Mouse (Mus musculus): ENCODE results near the gene Wnt6. TPM values are rescaled to one million over a fixed set of nuclear protein-coding genes. Genes with fewer than 3 reads are reported as not detected.
"Not testable (repeated sequence)": the region's sequence is repeated elsewhere in the genome, so short reads cannot be mapped to it uniquely, and the experiment has no call there.

Wnt6 gene
- total RNA-seq, 2 experiments from 2014 or later, result 1.1 to 1.8 TPM

GRCm38 (mm10) chr1:74805843-74806242, 34.2 kb downstream of the Wnt6 start:
- DNase-seq (ENCODE audit: low spot score in 2 of 2), result no peak

GRCm38 (mm10) chr1:74806360-74807311, 34.9 kb downstream of the Wnt6 start:
- no peak for DNase-seq (ENCODE audit: low spot score in 2 of 2)

GRCm38 (mm10) chr1:74807551-74808071, 35.9 kb downstream of the Wnt6 start:
- DNase-seq (ENCODE audit: low spot score in 2 of 2), result no peak

- DNase-seq (ENCODE audit: low spot score in 2 of 2), result peak; percentile 79 to 91
These were observed 36.4 kb downstream of the Wnt6 start for GRCm38 (mm10) chr1:74808078-74808477.

GRCm38 (mm10) chr1:74809007-74809406, 37.3 kb downstream of the Wnt6 start:
- DNase-seq (ENCODE audit: low spot score in 2 of 2), result no peak

- no peak for DNase-seq (ENCODE audit: low spot score in 2 of 2)
These were observed 43.4 kb downstream of the Wnt6 start for GRCm38 (mm10) chr1:74814931-74815647.

GRCm38 (mm10) chr1:74815965-74816364, 44.3 kb downstream of the Wnt6 start:
- not testable (repeated sequence) for DNase-seq (ENCODE audit: low spot score in 2 of 2)

- DNase-seq (ENCODE audit: low spot score in 2 of 2), result peak; percentile 81 to 93
These were observed 45.0 kb downstream of the Wnt6 start for GRCm38 (mm10) chr1:74816612-74817199.

GRCm38 (mm10) chr1:74817219-74817618, 45.5 kb downstream of the Wnt6 start:
- DNase-seq (ENCODE audit: low spot score in 2 of 2), result no peak

GRCm38 (mm10) chr1:74818509-74818908, 46.8 kb downstream of the Wnt6 start:
- no peak for DNase-seq (ENCODE audit: low spot score in 2 of 2)

- DNase-seq (ENCODE audit: low spot score in 2 of 2), result not testable (repeated sequence)
These were observed 51.9 kb downstream of the Wnt6 start for GRCm38 (mm10) chr1:74823598-74823997.

GRCm38 (mm10) chr1:74824518-74825302, 53.0 kb downstream of the Wnt6 start:
- no peak for DNase-seq (ENCODE audit: low spot score in 2 of 2)

GRCm38 (mm10) chr1:74830061-74830460, 58.4 kb downstream of the Wnt6 start:
- no peak for DNase-seq (ENCODE audit: low spot score in 2 of 2)

- DNase-seq (ENCODE audit: low spot score in 2 of 2), result no peak
These were observed 61.6 kb downstream of the Wnt6 start for GRCm38 (mm10) chr1:74833255-74833654.

Other genes with a start within 250 kb of the Wnt6 start
- 10 to 100 TPM; 40.6 to 44.9 TPM for gene Plcd4, start 229.0 kb upstream of the Wnt6 start, total RNA-seq (2021)
- 10 to 100 TPM; 19.7 to 20.5 TPM for gene Usp37, start 227.6 kb upstream of the Wnt6 start, total RNA-seq (2021)
- gene Zfp142, start 183.6 kb upstream of the Wnt6 start, total RNA-seq (2021), result 10 to 100 TPM; 12.5 to 14.3 TPM
- 10 to 100 TPM; 14.2 to 14.6 TPM for gene Bcs1l, start 183.6 kb upstream of the Wnt6 start, total RNA-seq (2021)
- 10 to 100 TPM; 24.5 to 33.1 TPM for gene Rnf25, start 170.5 kb upstream of the Wnt6 start, total RNA-seq (2021)
- gene Stk36, start 170.4 kb upstream of the Wnt6 start, total RNA-seq (2021), result 1 to 10 TPM; 2.8 to 3.0 TPM
- 10 to 100 TPM; 19.5 to 20.5 TPM for gene Ttll4, start 110.1 kb upstream of the Wnt6 start, total RNA-seq (2021)
- 1 to 10 TPM; 6.5 to 6.7 TPM for gene Cyp27a1, start 58.3 kb upstream of the Wnt6 start, total RNA-seq (2021)
- gene Prkag3, start 22.7 kb upstream of the Wnt6 start, total RNA-seq (2021), result 10 to 100 TPM; 26.1 to 29.4 TPM
- under 1 TPM; 0.13 to 0.27 TPM for gene Wnt10a, start 19.6 kb downstream of the Wnt6 start, total RNA-seq (2021)
- gene Cdk5r2, start 83.0 kb downstream of the Wnt6 start, total RNA-seq (2021), result under 1 TPM; 0.12 to 0.18 TPM
- not detected for gene Fev, start 113.5 kb downstream of the Wnt6 start, total RNA-seq (2021)
- gene Cryba2, start 121.3 kb downstream of the Wnt6 start, total RNA-seq (2021), result not detected
- gene Cfap65, start 163.7 kb downstream of the Wnt6 start, total RNA-seq (2021), result not detected
- gene Ihh, start 179.8 kb downstream of the Wnt6 start, total RNA-seq (2021), result under 1 TPM; 0.15 to 0.21 TPM

Data from gastrocnemius, postnatal 4 days (tissue).